Mouse (Mus musculus) macrophage (primary cell): Measurements from ENCODE around the gene Git1. TPM values are rescaled to one million over a fixed set of nuclear protein-coding genes. Genes with fewer than 3 reads are reported as not detected.

Experiments
- polyA plus RNA-seq: library from polyadenylated mRNA; stranded (reverse); fragments of 250-400 nt; gene quantifications from 3 replicates; pipeline ENCODE4 v1.2.4, GENCODE M21; 2018; ENCODE audit warnings: inconsistent platforms

Gene Git1
- polyA plus RNA-seq, 1 experiment from 2014 or later: 25.3 TPM

Other genes starting within 250 kb of the Git1 start
- not detected in 3 replicates for gene Coro6, start 31.2 kb upstream of the Git1 start, polyA plus RNA-seq
- 2.8 to 4.3 TPM (median 3.3 TPM) in 3 replicates for gene Ankrd13b, start 3.9 kb upstream of the Git1 start, polyA plus RNA-seq
- 0.63 to 3.6 TPM (median 3.1 TPM) in 3 replicates for gene Abhd15, start 21.6 kb downstream of the Git1 start, polyA plus RNA-seq
- 1.8 to 4.6 TPM (median 4.5 TPM) in 3 replicates for gene Trp53i13, start 22.4 kb downstream of the Git1 start, polyA plus RNA-seq
- not detected in 3 replicates for gene Gm10392, start 25.6 kb downstream of the Git1 start, polyA plus RNA-seq
- 16.9 to 21.9 TPM (median 19.1 TPM) in 3 replicates for gene Taok1, start 114.3 kb downstream of the Git1 start, polyA plus RNA-seq
- 22.9 to 25.7 TPM (median 24.8 TPM) in 3 replicates for gene Nufip2, start 192.6 kb downstream of the Git1 start, polyA plus RNA-seq
- not detected in 3 replicates for gene Cryba1, start 231.7 kb downstream of the Git1 start, polyA plus RNA-seq